Mouse (Mus musculus) retina, embryonic 14.5 days (tissue): ENCODE measurements around the gene Tmem132d.

ENCODE experiments used
- DNase-seq: peaks from one replicate; pipeline ENCODE4 v3.0.0-alpha.2; 2015; ENCODE audit warnings: low spot score

Gene Tmem132d

DNA sequence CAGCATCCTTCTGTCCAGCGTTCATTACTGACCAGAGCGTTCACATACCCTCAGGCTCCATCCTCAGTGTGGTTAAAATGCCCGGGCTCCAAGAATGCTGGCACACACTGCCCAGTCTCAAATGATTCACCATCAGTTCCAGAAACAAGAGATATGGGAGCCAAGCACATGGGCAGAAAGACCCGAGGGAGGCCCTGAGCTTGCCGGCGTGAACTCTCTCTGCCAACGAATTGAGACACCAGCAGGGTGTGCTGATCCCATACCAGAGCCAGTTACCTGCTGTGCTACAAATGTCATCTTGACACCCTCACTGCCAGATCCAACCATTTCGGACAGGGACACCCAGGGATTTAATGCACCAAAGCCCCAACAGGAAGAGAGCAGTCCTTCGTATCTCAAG, 25.3 kb downstream of the Tmem132d start:
- DNase-seq: no peak

DNA sequence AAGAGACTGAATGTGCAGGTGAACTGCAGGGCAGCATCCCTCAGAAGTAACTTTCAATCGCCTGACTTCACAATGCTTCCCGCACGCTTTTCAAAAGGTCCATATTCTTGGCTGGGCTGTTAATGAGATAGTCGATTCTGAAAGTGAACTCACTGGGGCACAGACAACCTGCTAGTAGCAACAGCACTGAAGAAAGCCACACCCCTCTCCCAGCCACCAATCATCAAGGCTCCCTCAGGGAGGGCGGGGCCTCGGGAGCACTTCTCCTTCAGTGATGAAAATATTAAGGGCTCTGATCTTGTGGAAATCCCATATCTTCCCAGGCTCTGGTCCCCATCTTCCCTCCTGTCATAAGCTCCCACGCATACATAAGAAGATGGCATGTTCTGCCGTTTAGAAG, 27.8 kb downstream of the Tmem132d start:
- DNase-seq: no peak

DNA sequence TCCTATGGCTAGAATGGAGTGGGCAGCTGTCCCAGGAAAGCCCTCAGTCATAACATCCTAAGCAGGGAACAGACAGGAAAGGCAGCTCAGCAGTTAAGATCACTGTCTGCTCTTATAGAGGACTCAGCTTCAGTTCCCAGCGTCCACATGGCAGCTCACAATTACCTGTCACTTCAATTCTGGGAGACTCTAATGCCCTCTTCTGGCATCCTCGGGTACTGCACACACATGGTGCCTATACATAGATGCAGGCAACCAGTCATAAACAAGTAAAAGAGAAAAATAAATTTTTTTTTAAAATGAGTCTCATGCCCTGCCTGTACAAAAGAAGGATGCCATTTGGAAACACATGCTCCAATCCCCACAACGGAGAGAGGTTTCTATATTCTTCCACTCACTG, 28.7 kb downstream of the Tmem132d start:
- DNase-seq: no peak

DNA sequence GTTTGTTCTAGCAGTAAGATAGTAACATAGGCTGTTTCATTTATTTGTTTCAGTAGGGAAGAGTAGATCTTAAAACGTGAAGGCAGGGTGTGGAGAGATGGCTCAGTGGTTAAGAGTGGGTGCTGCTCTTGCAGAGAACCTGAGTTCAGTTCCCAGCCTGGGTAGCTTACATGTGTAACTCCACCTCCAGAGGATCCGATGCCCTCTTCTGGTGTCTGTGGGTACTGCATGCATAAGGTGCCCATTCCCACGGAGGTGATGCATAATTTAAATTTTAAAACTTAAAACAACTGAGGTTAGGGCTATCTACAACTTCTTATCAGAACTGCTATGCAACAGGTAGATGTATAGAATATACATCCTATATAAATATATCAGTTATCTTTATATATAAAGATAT, 40.5 kb downstream of the Tmem132d start:
- peak; percentile 11 for DNase-seq

GRCm38 (mm10) chr5:128389665-128390064, 43.2 kb downstream of the Tmem132d start:
- no peak for DNase-seq

GRCm38 (mm10) chr5:128388358-128389141, 44.3 kb downstream of the Tmem132d start:
- DNase-seq: peak; percentile 9

GRCm38 (mm10) chr5:128369814-128370213, 63.1 kb downstream of the Tmem132d start:
- no peak for DNase-seq

- DNase-seq: no peak
These were observed 63.8 kb downstream of the Tmem132d start for GRCm38 (mm10) chr5:128369111-128369510.

GRCm38 (mm10) chr5:128365261-128365985, 67.5 kb downstream of the Tmem132d start:
- DNase-seq: no peak

- no peak for DNase-seq
These were observed 71.8 kb downstream of the Tmem132d start for GRCm38 (mm10) chr5:128360946-128361675.

GRCm38 (mm10) chr5:128348835-128349234, 84.0 kb downstream of the Tmem132d start:
- DNase-seq: peak; percentile 78

- DNase-seq: no peak
These were observed 96.0 kb downstream of the Tmem132d start for GRCm38 (mm10) chr5:128336841-128337240.

GRCm38 (mm10) chr5:128332766-128333165, 100.1 kb downstream of the Tmem132d start:
- no peak for DNase-seq

- no peak for DNase-seq
These were observed 102.5 kb downstream of the Tmem132d start for GRCm38 (mm10) chr5:128330351-128330750.

- DNase-seq: no peak
These were observed 130.5 kb downstream of the Tmem132d start for GRCm38 (mm10) chr5:128302387-128302786.

DNA sequence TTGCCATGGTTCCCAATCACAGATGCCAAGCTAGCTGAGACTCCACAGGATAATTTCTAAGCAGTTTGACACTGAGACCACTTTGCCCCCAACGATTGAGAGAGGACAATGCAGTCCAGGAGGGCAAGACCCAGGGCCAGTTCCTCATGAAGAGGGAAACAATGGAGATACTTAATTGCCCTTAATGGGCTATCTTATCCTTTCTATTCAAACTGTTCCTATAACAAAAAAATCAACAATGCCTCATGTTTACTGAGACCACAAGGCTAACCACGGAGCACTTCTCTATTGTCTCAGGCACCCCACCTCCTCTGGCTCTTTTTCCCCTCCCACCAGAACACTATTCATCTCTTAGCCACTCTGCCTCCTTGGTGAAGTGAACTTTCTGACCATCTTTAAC, 141.7 kb downstream of the Tmem132d start:
- DNase-seq: peak; percentile 68

GRCm38 (mm10) chr5:128273255-128273654, 159.6 kb downstream of the Tmem132d start:
- DNase-seq: peak; percentile 32

DNA sequence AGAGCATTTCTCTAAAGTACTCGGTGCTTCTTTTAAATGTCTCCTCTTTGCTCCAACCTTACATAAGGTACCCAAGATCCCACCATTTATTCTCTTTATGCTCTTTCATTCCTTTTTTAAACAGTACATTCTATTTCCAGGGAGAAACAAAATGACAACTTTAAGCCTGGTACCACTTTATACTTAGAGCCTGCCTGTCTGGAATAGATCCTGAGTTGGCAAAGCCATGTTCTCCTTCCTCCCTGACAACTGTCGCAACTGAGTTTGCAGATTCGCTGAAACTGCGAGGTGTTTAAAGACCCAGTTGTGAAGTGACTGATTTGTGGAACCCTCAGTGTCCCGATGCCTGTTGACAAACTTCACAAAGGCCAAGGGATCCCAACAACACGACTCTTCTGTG, 165.5 kb downstream of the Tmem132d start:
- DNase-seq: no peak

DNA sequence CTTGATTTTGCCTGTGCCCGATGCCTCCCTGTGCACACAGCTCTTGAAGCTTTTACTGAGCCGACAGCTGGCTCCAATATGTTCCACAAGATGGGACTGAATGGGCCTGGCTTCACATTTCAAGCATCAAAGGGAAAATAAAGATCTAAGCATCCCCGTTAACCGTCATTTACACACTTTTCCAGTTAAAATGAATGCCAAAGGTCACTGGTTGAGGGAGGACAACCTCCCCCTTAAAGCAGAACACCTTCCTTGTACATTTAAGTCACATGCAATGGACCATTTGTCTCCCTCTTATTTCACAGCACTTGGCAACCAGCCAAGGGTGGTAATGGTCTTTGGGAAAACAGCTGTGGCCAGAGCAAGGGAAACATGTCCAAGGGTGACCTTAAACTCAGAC, 188.7 kb downstream of the Tmem132d start:
- DNase-seq: no peak

DNA sequence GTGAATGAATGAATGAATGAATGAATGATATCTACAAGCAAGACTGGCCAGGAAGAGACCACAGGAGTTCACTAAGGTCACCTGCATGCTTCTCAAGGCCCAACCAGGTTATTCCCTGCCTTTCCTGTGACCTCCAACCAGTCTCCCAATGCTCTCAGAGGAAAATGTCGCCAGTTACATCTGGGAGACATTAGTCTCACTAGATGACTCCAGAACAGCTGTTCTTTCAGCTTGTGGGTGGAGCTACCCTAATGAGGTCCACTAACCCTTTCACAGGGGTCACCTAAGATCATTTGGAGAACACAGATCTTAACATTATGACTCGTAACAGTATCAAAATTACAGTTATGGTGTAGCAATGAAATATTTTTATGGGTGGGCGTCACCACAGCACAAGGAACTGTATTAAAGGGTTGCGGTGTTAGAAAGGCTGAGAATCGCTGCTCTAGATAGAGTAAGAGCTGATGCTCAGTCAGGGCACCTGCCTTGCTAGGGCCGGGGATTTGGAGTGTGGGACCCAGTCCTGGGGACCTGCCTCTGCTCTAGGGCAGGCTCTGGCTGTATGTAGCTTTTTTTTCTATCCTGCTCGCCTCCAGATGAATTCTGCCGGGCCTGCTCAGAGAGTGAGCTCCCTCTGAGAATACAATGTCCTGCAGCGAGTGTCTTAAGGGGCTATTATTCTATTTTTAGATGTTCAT, 196.1 kb downstream of the Tmem132d start:
- no peak for DNase-seq

GRCm38 (mm10) chr5:128235611-128236010, 197.3 kb downstream of the Tmem132d start:
- no peak for DNase-seq

DNA sequence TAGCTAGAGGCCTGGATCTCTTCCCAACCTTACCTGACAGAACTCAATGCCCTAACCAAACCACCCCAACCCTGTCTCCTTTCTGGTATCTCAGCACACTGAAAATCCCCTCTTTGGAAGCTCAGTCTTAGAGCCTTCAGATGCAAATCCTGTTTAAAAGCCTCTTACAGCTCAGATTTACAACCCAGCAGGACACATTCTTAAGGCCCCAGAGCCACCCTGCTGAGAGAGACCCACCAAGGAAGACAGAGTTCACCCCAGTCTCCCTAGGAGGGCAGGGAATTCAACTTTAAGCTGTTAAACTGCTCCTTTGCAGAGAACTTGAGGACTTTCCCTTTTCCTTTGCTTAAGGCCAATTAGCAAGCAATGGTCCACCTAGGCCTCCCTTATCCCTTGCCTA, 199.8 kb downstream of the Tmem132d start:
- DNase-seq: no peak
